Mouse (Mus musculus) megakaryocyte, embryonic 14.5 days (primary cell): ENCODE results near the gene Olfr646. TPM values are rescaled to one million over a fixed set of nuclear protein-coding genes. Genes with fewer than 3 reads are reported as not detected.

Source experiments
- H3K27me3 ChIP-seq: replicated peaks from 2 replicates; pipeline ENCODE3; 2012; ENCODE audit warnings: inconsistent platforms
- H3K36me3 ChIP-seq: replicated peaks from 2 replicates; pipeline ENCODE3; 2012; ENCODE audit warnings: low read length, inconsistent platforms, mixed read lengths
- H3K4me1 ChIP-seq: 2 replicates; pipeline ENCODE4 v1.6.1; 2012; ENCODE audit warnings: inconsistent platforms
- H3K4me3 ChIP-seq: replicated peaks from 2 replicates; pipeline ENCODE3; 2012; ENCODE audit warnings: moderate library complexity, mild to moderate bottlenecking, inconsistent platforms
- H3K9me3 ChIP-seq: 2 replicates; pipeline ENCODE4 v1.6.1; 2012; ENCODE audit warnings: inconsistent platforms
- FLI1 ChIP-seq: IDR thresholded peaks from 2 replicates; pipeline ENCODE4 v1.6.1; 2012; ENCODE audit warnings: low read length, inconsistent platforms, mixed read lengths
- GATA1 ChIP-seq: IDR thresholded peaks from 3 replicates; pipeline ENCODE4 v1.6.1; 2012; ENCODE audit warnings: mixed read lengths, low read length, inconsistent platforms, borderline replicate concordance
- polyA plus RNA-seq: library from polyadenylated mRNA; stranded (reverse); fragments of >175 nt; gene quantifications from 2 replicates; pipeline ENCODE4 v1.2.3, GENCODE M21; 2012; ENCODE audit warnings: low replicate concordance; ENCODE audit not compliant: insufficient read depth

Olfr646 gene
- polyA plus RNA-seq: 0.13 TPM in 1 of 2 replicates, not detected in the other

GRCm38 (mm10) chr7:104104757-104104972, at the start of gene Olfr646:
Gene Olfr646, plus strand, starts transcription at chr7:104104873.
- no peaks in the 10 kb centered on the region for H3K27me3 ChIP-seq
- H3K9me3 ChIP-seq: no peaks in the 10 kb centered on the region
- no peaks in the 10 kb centered on the region for H3K36me3 ChIP-seq
- peak within 1 kb of the TSS; percentile 69 for H3K4me3 ChIP-seq
- TF ChIP-seq GATA1 (no peak), FLI1 (no peak)
- peaks cover 34% of the 10 kb centered on the region for H3K4me1 ChIP-seq

GRCm38 (mm10) chr7:104059215-104059614, 45.5 kb upstream of the Olfr646 start:
- no peaks in the 10 kb centered on the region for H3K36me3 ChIP-seq
- no peaks in the 10 kb centered on the region for H3K9me3 ChIP-seq
- no peak overlapping the region for H3K4me3 ChIP-seq
- H3K27me3 ChIP-seq: no peaks in the 10 kb centered on the region
- H3K4me1 ChIP-seq: peaks cover 9% of the 10 kb centered on the region
- TF ChIP-seq GATA1 (no peak), FLI1 (no peak)

GRCm38 (mm10) chr7:104061345-104061744, 43.3 kb upstream of the Olfr646 start, which contains the start of gene 4930516K23Rik:
Gene 4930516K23Rik, minus strand, starts transcription at chr7:104061445.
- no peak for TF ChIP-seq FLI1
- TF ChIP-seq GATA1: no peak
- Histone ChIP-seq H3K4me3 (no peak within 1 kb of the TSS), H3K27me3 (no peaks in the 10 kb centered on the region), H3K9me3 (no peaks in the 10 kb centered on the region), H3K36me3 (no peaks in the 10 kb centered on the region), H3K4me1 (peaks cover 9% of the 10 kb centered on the region)

GRCm38 (mm10) chr7:104071769-104072168, 32.9 kb upstream of the Olfr646 start, which contains the start of gene Olfr644:
Gene Olfr644, minus strand, starts transcription at chr7:104071869.
- H3K27me3 ChIP-seq: no peaks in the 10 kb centered on the region
- no peak for TF ChIP-seq FLI1
- TF ChIP-seq GATA1: no peak

GRCm38 (mm10) chr7:104085365-104085764, 19.3 kb upstream of the Olfr646 start, which contains the start of gene Olfr645:
Gene Olfr645, minus strand, starts transcription at chr7:104085465.
- TF ChIP-seq FLI1 (no peak), GATA1 (no peak)
- Histone ChIP-seq H3K9me3 (no peaks in the 10 kb centered on the region), H3K4me3 (no peak within 1 kb of the TSS), H3K4me1 (peaks cover 3% of the 10 kb centered on the region; the same call in 1 of the 2 replicates), H3K27me3 (no peaks in the 10 kb centered on the region), H3K36me3 (no peaks in the 10 kb centered on the region)

More at GRCm38 (mm10) chr7:104071769-104072168, 32.9 kb upstream of the Olfr646 start, which contains the start of gene Olfr644:
- H3K36me3 ChIP-seq: no peaks in the 10 kb centered on the region
- H3K4me1 ChIP-seq: peaks cover 15% of the 10 kb centered on the region
- H3K4me3 ChIP-seq: no peak within 1 kb of the TSS
- peaks cover 4% of the 10 kb centered on the region; the same call in 1 of the 2 replicates for H3K9me3 ChIP-seq

GRCm38 (mm10) chr7:104103913-104104756, 538 bp upstream of the Olfr646 start:
- TF ChIP-seq GATA1: peak; percentile 72; the same call in 1 of the 3 replicates
- TF ChIP-seq FLI1: no peak
- H3K36me3 ChIP-seq: no peaks in the 10 kb centered on the region
- H3K27me3 ChIP-seq: no peaks in the 10 kb centered on the region

GRCm38 (mm10) chr7:104129726-104130125, 25.1 kb downstream of the Olfr646 start, which contains the start of gene Ubqln5:
Gene Ubqln5, minus strand, starts transcription at chr7:104129826.
- Histone ChIP-seq H3K36me3 (no peaks in the 10 kb centered on the region), H3K4me1 (no peaks in the 10 kb centered on the region; the same call in 1 of the 2 replicates), H3K9me3 (no peaks in the 10 kb centered on the region), H3K4me3 (peak within 1 kb of the TSS; percentile 19), H3K27me3 (no peaks in the 10 kb centered on the region)
- TF ChIP-seq FLI1 (no peak), GATA1 (no peak)

More at GRCm38 (mm10) chr7:104103913-104104756, 538 bp upstream of the Olfr646 start:
- H3K4me1 ChIP-seq: peaks cover 34% of the 10 kb centered on the region
- peak overlapping the region; percentile 69 for H3K4me3 ChIP-seq
- no peaks in the 10 kb centered on the region for H3K9me3 ChIP-seq

- Histone ChIP-seq H3K27me3 (peaks cover 3% of the 10 kb centered on the region), H3K4me1 (no peaks in the 10 kb centered on the region; the same call in 1 of the 2 replicates), H3K4me3 (no peak within 1 kb of the TSS), H3K9me3 (no peaks in the 10 kb centered on the region), H3K36me3 (no peaks in the 10 kb centered on the region)
- TF ChIP-seq FLI1 (no peak), GATA1 (no peak)
Measured at GRCm38 (mm10) chr7:104137305-104137704, 32.6 kb downstream of the Olfr646 start, which contains the start of gene Olfr643. Gene Olfr643, minus strand, starts transcription at chr7:104137405.

- no peak for TF ChIP-seq GATA1
- TF ChIP-seq FLI1: no peak
Measured at GRCm38 (mm10) chr7:104143179-104143578, 38.5 kb downstream of the Olfr646 start, which contains the start of gene Ubqln3. Gene Ubqln3, minus strand, starts transcription at chr7:104143279.

GRCm38 (mm10) chr7:104150456-104150855, 45.8 kb downstream of the Olfr646 start, which contains the start of gene Ubqlnl:
Gene Ubqlnl, minus strand, starts transcription at chr7:104150556.
- Histone ChIP-seq H3K27me3 (no peaks in the 10 kb centered on the region), H3K36me3 (no peaks in the 10 kb centered on the region), H3K4me3 (no peak within 1 kb of the TSS), H3K9me3 (no peaks in the 10 kb centered on the region), H3K4me1 (peaks cover 14% of the 10 kb centered on the region)
- TF ChIP-seq GATA1 (no peak), FLI1 (no peak)

More at GRCm38 (mm10) chr7:104143179-104143578, 38.5 kb downstream of the Olfr646 start, which contains the start of gene Ubqln3:
- Histone ChIP-seq H3K4me1 (peaks cover 9% of the 10 kb centered on the region; the same call in 1 of the 2 replicates), H3K4me3 (no peak within 1 kb of the TSS), H3K9me3 (no peaks in the 10 kb centered on the region), H3K36me3 (no peaks in the 10 kb centered on the region), H3K27me3 (peaks cover 3% of the 10 kb centered on the region)

Other genes starting within 250 kb of the Olfr646 start
- gene Olfr66, start 218.6 kb upstream of the Olfr646 start, polyA plus RNA-seq: not detected in 2 replicates
- not detected in 2 replicates for gene Olfr64, start 210.4 kb upstream of the Olfr646 start, polyA plus RNA-seq
- not detected in 2 replicates for gene Olfr65, start 201.4 kb upstream of the Olfr646 start, polyA plus RNA-seq
- gene Olfr631, start 176.0 kb upstream of the Olfr646 start, polyA plus RNA-seq: not detected in 2 replicates
- gene Olfr632, start 170.5 kb upstream of the Olfr646 start, polyA plus RNA-seq: not detected in 2 replicates
- gene Olfr633, start 160.4 kb upstream of the Olfr646 start, polyA plus RNA-seq: not detected in 2 replicates
- gene Olfr635, start 133.7 kb upstream of the Olfr646 start, polyA plus RNA-seq: not detected in 2 replicates
- gene Olfr638, start 106.1 kb upstream of the Olfr646 start, polyA plus RNA-seq: not detected in 2 replicates
- gene Olfr639, start 87.6 kb upstream of the Olfr646 start, polyA plus RNA-seq: not detected in 2 replicates
- gene Olfr640, start 79.3 kb upstream of the Olfr646 start, polyA plus RNA-seq: not detected in 2 replicates
- gene Olfr641, start 69.4 kb upstream of the Olfr646 start, polyA plus RNA-seq: not detected in 2 replicates
- not detected in 2 replicates for gene Olfr642, start 52.2 kb upstream of the Olfr646 start, polyA plus RNA-seq
- gene 4930516K23Rik, start 43.4 kb upstream of the Olfr646 start, polyA plus RNA-seq: 0.04 TPM in 1 of 2 replicates, not detected in the other
- not detected in 2 replicates for gene Olfr644, start 33.0 kb upstream of the Olfr646 start, polyA plus RNA-seq
- not detected in 2 replicates for gene Olfr645, start 19.4 kb upstream of the Olfr646 start, polyA plus RNA-seq
- gene Ubqln5, start 25.0 kb downstream of the Olfr646 start, polyA plus RNA-seq: not detected in 2 replicates
- gene Olfr643, start 32.5 kb downstream of the Olfr646 start, polyA plus RNA-seq: not detected in 2 replicates
- gene Ubqln3, start 38.4 kb downstream of the Olfr646 start, polyA plus RNA-seq: not detected in 2 replicates
- 0.06 TPM in 1 of 2 replicates, not detected in the other for gene Ubqlnl, start 45.7 kb downstream of the Olfr646 start, polyA plus RNA-seq
- gene Olfm5, start 60.0 kb downstream of the Olfr646 start, polyA plus RNA-seq: not detected in 2 replicates
- not detected in 2 replicates for gene Olfr648, start 78.5 kb downstream of the Olfr646 start, polyA plus RNA-seq
- gene Olfr649, start 91.1 kb downstream of the Olfr646 start, polyA plus RNA-seq: not detected in 2 replicates
- gene Trim6, start 113.9 kb downstream of the Olfr646 start, polyA plus RNA-seq: 0.39 and 1.5 TPM in 2 replicates
- gene Trim34a, start 139.6 kb downstream of the Olfr646 start, polyA plus RNA-seq: 0.30 TPM in 1 of 2 replicates, not detected in the other
- gene Trim5, start 183.2 kb downstream of the Olfr646 start, polyA plus RNA-seq: 0.08 TPM in 1 of 2 replicates, not detected in the other
- not detected in 2 replicates for gene Trim12a, start 210.6 kb downstream of the Olfr646 start, polyA plus RNA-seq
- 0.28 TPM in 1 of 2 replicates, not detected in the other for gene Trim34b, start 224.6 kb downstream of the Olfr646 start, polyA plus RNA-seq
- 0.27 TPM in 1 of 2 replicates, not detected in the other for gene Trim12c, start 248.5 kb downstream of the Olfr646 start, polyA plus RNA-seq